Mouse (Mus musculus): Measurements from ENCODE around the gene Tpcn1.

The Tpcn1 gene

DNA sequence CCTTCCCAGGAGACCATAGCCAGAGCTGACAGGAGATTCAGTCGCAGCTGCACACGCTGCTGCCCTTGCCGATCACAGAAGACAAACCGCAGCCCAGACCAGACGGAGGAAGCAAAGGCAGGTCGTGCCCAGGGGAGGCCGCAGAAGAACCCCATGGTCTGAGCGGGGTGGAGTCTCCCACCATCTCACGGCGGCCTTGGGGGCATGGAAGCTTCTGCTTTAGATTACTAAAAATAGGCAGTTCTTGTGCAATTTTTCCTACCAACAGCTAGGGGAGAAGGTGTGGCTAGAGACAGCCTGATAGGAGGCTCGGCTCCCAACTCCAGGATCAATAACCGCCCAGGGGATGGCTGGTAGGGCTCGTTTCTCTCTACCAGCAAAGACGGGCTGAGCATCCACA lies 29.7 kb downstream of the Tpcn1 start:
- no peak for DNase-seq (ENCODE audit: low spot score)

DNA sequence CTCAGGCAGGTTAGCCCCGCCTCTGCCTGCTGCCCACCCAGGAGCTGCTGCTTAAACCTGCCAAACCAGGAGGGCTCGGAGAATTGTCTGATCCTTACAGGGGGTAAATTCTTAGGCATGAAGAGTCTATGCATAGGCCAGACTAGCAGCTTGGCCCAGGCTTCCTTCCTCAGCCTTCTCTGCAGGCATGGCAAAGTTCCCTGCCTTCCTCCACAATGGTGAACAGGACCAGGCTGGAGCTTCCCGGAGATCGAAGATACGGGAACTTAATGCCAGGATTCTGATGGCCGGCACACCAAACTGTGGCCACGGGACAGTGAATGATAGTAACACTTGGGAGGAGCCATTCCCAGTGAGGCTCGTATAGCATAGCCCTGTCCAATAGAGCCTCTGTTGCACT lies 30.4 kb downstream of the Tpcn1 start:
- DNase-seq (ENCODE audit: low spot score), result no peak

- no peak for DNase-seq (ENCODE audit: low spot score)
Measured at GRCm38 (mm10) chr5:120555871-120556270, 32.6 kb downstream of the Tpcn1 start.

GRCm38 (mm10) chr5:120550673-120551072 lies 37.8 kb downstream of the Tpcn1 start:
- no peak for DNase-seq (ENCODE audit: low spot score)

DNA sequence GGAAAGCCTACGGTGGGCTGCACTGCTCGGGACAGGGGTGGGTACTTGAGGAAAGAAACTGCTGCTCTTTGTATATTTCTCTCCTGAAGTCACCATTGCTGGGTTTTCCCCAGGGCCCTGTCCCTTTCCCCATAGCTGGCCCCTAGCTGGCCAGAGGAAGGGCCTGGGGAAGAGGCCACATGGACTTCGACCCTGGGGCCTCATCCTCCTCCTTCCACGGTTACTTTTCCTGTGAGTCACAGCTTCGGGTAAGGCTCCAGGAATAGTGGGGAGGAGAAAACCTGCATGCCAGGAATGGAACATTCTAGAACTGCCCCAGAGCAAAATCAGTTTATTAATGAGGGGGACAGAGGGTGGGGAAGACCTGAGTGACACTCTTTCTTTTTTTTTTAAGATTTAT lies 38.3 kb downstream of the Tpcn1 start:
- DNase-seq (ENCODE audit: low spot score), result no peak

DNA sequence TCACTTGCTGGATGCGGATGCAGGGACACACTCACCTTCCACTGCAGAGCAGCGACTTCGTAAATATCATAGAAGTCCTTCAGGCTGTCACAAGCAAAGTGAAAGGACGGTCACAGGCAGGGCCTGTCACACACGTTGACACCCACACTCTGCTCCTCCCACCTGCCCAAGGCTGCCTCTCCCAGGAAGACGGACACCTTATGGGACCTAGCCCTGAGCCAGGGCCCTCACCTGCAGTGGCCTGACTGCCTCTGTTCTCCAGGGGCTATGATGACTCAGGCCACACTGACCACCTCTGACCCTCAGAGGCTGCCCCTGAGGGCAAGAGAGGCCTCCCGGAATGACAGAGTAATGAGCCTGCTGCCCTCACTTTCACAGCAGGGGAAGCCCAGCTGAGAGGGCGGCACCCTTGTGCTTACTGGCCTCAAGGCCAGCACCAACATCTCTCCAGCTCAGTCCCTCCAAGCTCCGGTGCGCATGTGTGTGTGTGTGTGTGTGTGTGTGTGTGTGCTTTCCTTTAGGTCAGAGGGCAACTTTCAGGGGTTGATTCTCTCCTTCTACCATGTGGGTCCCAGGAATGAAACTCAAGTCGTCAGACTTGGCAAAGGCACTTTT lies 40.1 kb downstream of the Tpcn1 start:
- no peak for DNase-seq (ENCODE audit: low spot score)

- DNase-seq (ENCODE audit: low spot score), result no peak
Measured at GRCm38 (mm10) chr5:120536632-120537031, 51.8 kb downstream of the Tpcn1 start.

- DNase-seq (ENCODE audit: low spot score), result no peak
Measured at GRCm38 (mm10) chr5:120536046-120536445, 52.4 kb downstream of the Tpcn1 start.

DNA sequence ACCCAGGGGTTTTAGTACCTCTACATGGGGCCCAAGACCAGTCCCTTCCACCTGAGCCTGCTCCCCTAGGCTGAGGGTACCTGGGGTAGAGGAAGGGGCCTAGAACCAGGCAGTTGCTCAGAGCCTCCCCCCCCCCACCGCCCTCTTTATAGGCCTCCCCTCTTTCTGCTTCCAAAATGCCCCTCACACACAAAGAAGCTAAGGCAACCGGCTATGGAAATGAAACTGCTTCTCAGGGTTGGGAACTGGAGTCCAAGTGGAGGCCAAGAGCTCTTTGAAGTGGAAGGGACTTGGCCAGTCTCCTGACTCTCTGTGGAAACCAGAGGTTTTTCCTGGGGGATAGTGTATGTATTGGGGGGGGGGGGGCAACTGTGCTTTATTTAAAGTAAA lies 53.8 kb downstream of the Tpcn1 start:
- no peak for DNase-seq (ENCODE audit: low spot score)

DNA sequence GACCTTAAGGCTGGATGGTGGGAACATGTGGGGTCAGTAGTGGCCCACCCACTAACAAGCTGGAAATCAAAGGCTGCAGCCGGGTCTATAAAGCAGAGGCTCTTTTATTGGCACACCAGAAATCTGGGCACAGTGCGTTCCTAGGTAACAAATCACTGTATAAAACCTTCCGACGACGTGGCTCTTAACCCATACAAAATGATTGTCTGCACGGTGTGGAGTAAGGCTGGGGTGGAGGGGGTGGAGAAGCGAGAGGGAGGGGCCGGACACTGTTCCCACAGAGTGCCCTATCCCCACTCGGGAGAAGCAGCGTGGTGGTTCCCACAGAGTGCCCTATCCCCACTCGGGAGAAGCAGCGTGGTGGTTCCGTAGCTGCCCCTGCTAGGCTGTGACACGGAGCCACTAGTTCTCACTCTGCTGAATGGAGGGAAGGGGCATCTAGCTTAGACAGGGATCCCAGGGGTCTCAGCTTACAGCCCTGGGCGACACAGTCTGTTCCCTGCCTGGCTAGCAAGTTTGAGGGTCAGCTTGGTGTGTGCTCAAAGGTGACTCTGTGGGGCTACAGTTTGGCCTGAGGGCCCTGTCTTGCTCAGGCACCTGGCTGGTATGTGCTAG lies 54.3 kb downstream of the Tpcn1 start:
- DNase-seq (ENCODE audit: low spot score), result no peak

GRCm38 (mm10) chr5:120531631-120532030 lies 56.8 kb downstream of the Tpcn1 start:
- no peak for DNase-seq (ENCODE audit: low spot score)

DNA sequence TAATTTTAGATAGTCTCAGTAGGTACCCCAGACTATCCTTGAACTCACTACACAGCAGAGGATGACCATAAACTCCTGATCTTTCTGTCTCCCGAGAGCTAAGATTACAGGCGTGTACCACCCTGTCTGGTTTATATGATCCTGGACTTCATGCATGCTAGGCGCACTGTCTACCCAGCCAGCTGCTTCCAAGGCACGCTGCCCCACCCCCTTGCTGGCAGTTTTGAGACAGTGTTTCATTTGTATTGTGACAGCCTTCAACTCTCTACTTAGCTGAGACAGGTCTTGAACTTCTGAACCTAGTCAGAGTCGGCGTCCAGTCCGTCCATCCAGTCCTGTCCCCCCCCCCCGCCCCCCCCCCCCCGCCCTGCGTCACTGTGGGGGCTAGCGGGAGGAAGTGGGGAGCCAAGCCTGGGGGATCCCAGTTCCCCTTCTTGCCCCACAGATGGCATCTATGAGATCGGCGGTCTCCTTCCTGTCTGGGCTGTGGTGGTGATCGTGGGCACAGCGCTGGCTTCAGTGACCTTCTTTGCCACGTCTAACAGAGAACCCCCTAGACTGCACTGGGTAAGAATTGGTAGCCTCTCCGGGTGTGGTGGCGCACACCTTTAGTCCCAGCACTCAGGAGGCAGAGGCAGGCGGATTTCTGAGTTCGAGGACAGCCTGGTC lies 61.0 kb downstream of the Tpcn1 start:
- no peak for DNase-seq (ENCODE audit: low spot score)

GRCm38 (mm10) chr5:120526311-120526710 lies 62.2 kb downstream of the Tpcn1 start:
- no peak for DNase-seq (ENCODE audit: low spot score)

GRCm38 (mm10) chr5:120525737-120526136 lies 62.7 kb downstream of the Tpcn1 start:
- no peak for DNase-seq (ENCODE audit: low spot score)

- no peak for DNase-seq (ENCODE audit: low spot score)
Measured at GRCm38 (mm10) chr5:120524736-120525135, 63.7 kb downstream of the Tpcn1 start.

GRCm38 (mm10) chr5:120522649-120523048 lies 65.8 kb downstream of the Tpcn1 start:
- peak; percentile 69 for DNase-seq (ENCODE audit: low spot score)

- DNase-seq (ENCODE audit: low spot score), result no peak
Measured at GRCm38 (mm10) chr5:120517552-120517951, 70.9 kb downstream of the Tpcn1 start.

GRCm38 (mm10) chr5:120516221-120516984 lies 72.1 kb downstream of the Tpcn1 start:
- no peak for DNase-seq (ENCODE audit: low spot score)

DNA sequence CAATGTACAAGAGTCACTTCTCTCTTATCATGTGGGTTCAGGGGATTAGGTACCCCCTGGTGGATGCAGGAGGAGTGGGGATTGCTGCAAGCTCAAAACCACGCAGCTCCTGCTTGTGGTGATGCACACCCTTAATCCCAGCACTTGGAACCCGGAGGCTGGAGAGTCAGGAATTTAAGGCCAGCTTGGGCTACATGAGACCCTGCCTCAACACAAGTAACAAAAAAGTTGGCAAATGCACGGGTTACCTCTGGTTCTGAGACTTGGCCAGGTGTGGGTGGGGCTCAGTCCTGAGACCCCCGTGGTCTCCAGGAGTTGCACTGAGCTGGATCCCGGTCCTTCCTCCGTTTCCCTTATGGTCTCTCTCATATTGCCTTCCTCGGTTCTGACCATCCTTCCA lies 73.0 kb downstream of the Tpcn1 start:
- DNase-seq (ENCODE audit: low spot score), result no peak

DNA sequence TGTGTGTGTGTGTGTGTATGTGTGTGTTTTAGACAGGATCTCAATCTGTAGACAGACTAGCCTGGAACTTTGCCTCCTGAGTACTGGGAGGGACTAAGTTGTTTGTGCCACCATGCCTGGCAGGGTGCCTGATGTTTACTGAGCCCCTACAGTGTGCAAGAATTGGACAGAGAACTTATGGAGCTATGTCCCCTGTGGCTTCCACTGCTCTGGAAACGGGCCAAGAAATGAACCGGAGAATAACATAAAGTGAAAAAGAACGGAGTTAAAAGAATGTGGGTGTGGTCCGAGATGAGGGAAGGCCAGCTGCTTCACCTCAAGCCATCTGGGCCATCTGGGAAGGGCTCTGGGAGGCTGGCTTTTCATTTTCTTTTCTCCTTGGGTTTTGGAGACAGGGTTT lies 73.7 kb downstream of the Tpcn1 start:
- peak; percentile 67 for DNase-seq (ENCODE audit: low spot score)

- DNase-seq (ENCODE audit: low spot score), result no peak
Measured at GRCm38 (mm10) chr5:120514031-120514677, 74.3 kb downstream of the Tpcn1 start.

DNA sequence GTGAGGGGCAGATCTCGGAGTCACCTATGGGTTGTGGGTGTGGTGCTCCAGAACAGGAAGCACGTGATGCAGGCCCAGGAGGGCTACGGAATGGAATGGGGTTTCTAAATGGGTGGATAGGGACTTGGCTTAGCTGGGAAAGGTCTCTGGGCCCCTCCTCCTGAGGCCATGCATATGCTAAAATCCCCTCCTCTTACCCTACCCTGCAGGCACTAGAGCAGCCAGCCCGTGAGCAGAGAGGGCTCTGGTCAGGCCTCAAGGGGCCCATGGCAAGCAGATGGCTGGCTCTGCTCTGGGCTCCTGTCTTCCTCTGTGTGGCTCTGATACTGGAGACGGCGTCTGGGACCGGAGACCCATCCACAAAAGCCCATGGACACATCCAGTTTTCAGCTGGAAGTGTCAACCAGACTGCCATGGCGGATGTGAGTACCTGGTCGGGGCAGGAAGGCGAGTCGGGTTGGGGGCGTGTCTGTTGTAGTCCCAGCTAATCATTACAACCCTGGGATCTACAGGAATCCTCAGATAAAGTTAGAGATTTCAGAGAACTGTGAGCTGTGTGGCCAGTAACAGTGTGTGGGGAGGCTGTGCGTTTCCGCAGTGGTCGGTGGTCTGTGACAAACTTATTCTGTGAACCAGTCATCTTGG lies 75.4 kb downstream of the Tpcn1 start:
- no peak for DNase-seq (ENCODE audit: low spot score)
